Mouse (Mus musculus): ENCODE measurements at regions not wholly inside any gene's neighbourhood (a gene's known extent, or its start where the extent isn't known, plus 50 kb on each side); places are given as distances from the start of the nearest gene placed in this dataset.

GRCm38 (mm10) chr9:71360676-71361075 lies 125.1 kb downstream of the Polr2m start:
- intact Hi-C loops (cut with DNase I) = no loop called here

DNA sequence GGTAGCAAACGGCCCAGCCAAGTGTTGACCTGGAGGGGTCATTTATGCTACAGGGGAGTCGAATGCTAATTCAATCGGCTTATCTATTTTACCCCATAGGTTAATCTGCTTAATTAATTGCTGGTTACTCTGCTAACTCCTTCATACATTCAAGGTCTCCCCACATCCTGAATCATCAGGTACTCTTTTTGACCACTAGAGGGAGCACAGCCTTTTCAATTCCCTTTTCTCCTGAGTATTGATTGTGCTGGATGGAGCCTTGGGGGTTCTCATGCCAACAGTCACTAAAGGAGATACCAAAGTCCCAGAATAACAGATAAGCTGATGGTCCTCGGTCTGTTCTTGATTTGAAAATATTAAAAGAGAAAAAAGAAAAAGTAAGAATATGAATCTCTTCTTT lies 126.8 kb downstream of the Polr2m start:
- intact Hi-C loops (cut with DNase I) = loop anchor here (1.0 to 10.0 kb wide), 4 partner anchors 42 to 266 kb away; partner anchors contain the start of gene Aldh1a2

More at GRCm38 (mm10) chr9:71360676-71361075, 125.1 kb downstream of the Polr2m start:
- DNase-seq = no peak

DNA sequence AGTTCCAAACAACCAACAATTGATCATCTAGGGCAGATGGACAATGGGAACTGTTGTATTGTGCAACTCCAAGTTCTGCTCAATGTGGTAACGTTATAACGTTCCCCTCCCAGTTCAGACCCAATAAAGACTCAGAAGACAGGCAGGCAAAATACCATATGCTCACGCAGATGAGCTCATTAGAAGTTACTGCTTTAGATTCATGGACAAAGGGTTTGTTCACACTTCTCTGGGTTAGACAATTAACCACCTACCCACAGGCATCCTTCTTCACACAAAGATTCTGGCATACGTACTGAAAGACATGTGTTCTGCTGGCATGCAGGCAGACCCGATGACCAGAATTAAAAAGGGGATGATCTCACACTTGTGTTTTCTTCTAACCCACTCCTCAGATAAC lies 130.0 kb downstream of the Polr2m start:
- intact Hi-C loops (cut with DNase I) = loop anchor here (5.0 to 10.0 kb wide), 2 partner anchors 38 to 141 kb away; partner anchors contain the start of gene Aldh1a2
- no peak for DNase-seq

More for the DNA sequence above, 126.8 kb downstream of the Polr2m start:
- peak in 1 of 2 experiments; percentile 44 for DNase-seq
